Mouse (Mus musculus) liver, postnatal 0 days (tissue): Measurements from ENCODE around the gene Syt11. TPM values are rescaled to one million over a fixed set of nuclear protein-coding genes. Genes with fewer than 3 reads are reported as not detected.
A peak's percentile ranks its signal among the peaks of the same experiment; 100 is the strongest.
"Not testable (repeated sequence)": the region's sequence is repeated elsewhere in the genome, so short reads cannot be mapped to it uniquely, and the experiment has no call there.

Source experiments
- ATAC-seq: fragments of 200-750 bp; cut with Nextera tagmentation; 2 replicates; pipeline ENCODE4 v1.8.0; 2017; ENCODE audit warnings: mild to moderate bottlenecking, moderate library complexity
- DNase-seq: peaks from one replicate; pipeline ENCODE4 v3.0.0-alpha.2; 2016
- H3K27ac ChIP-seq: fragments of 300-500 bp; sonication (generic); 2 replicates; pipeline ENCODE4 v1.5.1; 2014; ENCODE audit warnings: antibody characterized with exemption, moderate library complexity, mild to moderate bottlenecking, low read depth
- H3K27me3 ChIP-seq: fragments of 300-500 bp; sonication (generic); 2 replicates; pipeline ENCODE4 v1.6.1; 2014; ENCODE audit warnings: low read length, control low read depth, mixed read lengths; ENCODE audit not compliant: insufficient read depth
- H3K36me3 ChIP-seq: fragments of 300-500 bp; sonication (generic); replicated peaks from 2 replicates; pipeline ENCODE4 v1.6.1; 2014; ENCODE audit warnings: mild to moderate bottlenecking, control low read depth, low read length, moderate library complexity, mixed read lengths; ENCODE audit not compliant: insufficient read depth
- H3K4me1 ChIP-seq: fragments of 300-500 bp; sonication (generic); 2 replicates; pipeline ENCODE4 v1.6.1; 2014; ENCODE audit warnings: antibody characterized with exemption, mild to moderate bottlenecking, control low read depth; ENCODE audit not compliant: insufficient read depth
- H3K4me2 ChIP-seq: fragments of 300-500 bp; sonication (generic); 2 replicates; pipeline ENCODE4 v1.6.1; 2014; ENCODE audit warnings: low read depth, mild to moderate bottlenecking, low read length, moderate library complexity, mixed read lengths
- H3K4me3 ChIP-seq: fragments of 300-500 bp; sonication (generic); 2 replicates; pipeline ENCODE4 v1.5.1; 2014; ENCODE audit warnings: low read depth, low read length
- H3K9ac ChIP-seq: fragments of 300-500 bp; sonication (generic); replicated peaks from 2 replicates; pipeline ENCODE4 v1.6.1; 2014; ENCODE audit warnings: mild to moderate bottlenecking, moderate library complexity
- H3K9me3 ChIP-seq: fragments of 300-500 bp; sonication (generic); 2 replicates; pipeline ENCODE4 v1.6.1; 2016; ENCODE audit warnings: mild to moderate bottlenecking, control low read depth, low read length, mixed read lengths
- CTCF ChIP-seq: sonication (generic); IDR thresholded peaks from 2 replicates; pipeline ENCODE4 v1.5.1; 2016; ENCODE audit warnings: antibody characterized with exemption, low read depth
- EP300 ChIP-seq: IDR thresholded peaks from 2 replicates; pipeline ENCODE4 v1.6.1; 2016; ENCODE audit warnings: antibody characterized with exemption, low read depth, mild to moderate bottlenecking
- WGBS: fragments of 180-500 bp; shearing (Covaris S2); extraction: QIAGEN DNeasy Blood & Tissue Kit; methylation state at CpG from one replicate; pipeline ENCODE4 v1.1.7; 2014; ENCODE audit not compliant: insufficient replicate concordance; 5-methylcytosine and 5-hydroxymethylcytosine counted together
- polyA plus RNA-seq: library from polyadenylated mRNA; unstranded; fragments of >200 nt; fragmentation: Nextera tagmentation; extraction: Ambion mirVana; gene quantifications from 2 replicates; pipeline ENCODE4 v1.2.1, GENCODE M21; 2015

Gene Syt11
- polyA plus RNA-seq, 1 experiment from 2014 or later, result 0.51 TPM

- peak within 1 kb of the TSS; percentile 87 for H3K27ac ChIP-seq
- H3K4me1 ChIP-seq, result peaks cover 26% of the 10 kb centered on the region
- DNase-seq, result peak; percentile 93
- H3K36me3 ChIP-seq, result peaks cover 36% of the 10 kb centered on the region
- H3K4me3 ChIP-seq, result peak within 1 kb of the TSS; percentile 94
- peak within 1 kb of the TSS; percentile 87 for H3K9ac ChIP-seq
- peak within 1 kb of the TSS; percentile 88 for H3K4me2 ChIP-seq
- no peaks in the 10 kb centered on the region for H3K27me3 ChIP-seq
- WGBS, result 1% methylated on average over 26 of the region's 27 CpGs
- H3K9me3 ChIP-seq, result no peaks in the 10 kb centered on the region
- peak; percentile 91 for ATAC-seq
- TF ChIP-seq CTCF, result no peak
- no peak; the same call in 1 of the 2 replicates for TF ChIP-seq EP300
Observed at GRCm38 (mm10) chr3:88716399-88717197, 58.4 kb downstream of the Syt11 start, which contains the start of gene Rit1. Gene Rit1, plus strand, starts transcription at chr3:88716838.

GRCm38 (mm10) chr3:88715716-88716115 lies 59.2 kb downstream of the Syt11 start:
- not testable (repeated sequence) for ATAC-seq, DNase-seq, H3K4me3 ChIP-seq, H3K9me3 ChIP-seq, H3K4me2 ChIP-seq, H3K27ac ChIP-seq, H3K27me3 ChIP-seq, H3K9ac ChIP-seq
- Histone ChIP-seq H3K4me1 (peaks cover 26% of the 10 kb centered on the region), H3K36me3 (peaks cover 40% of the 10 kb centered on the region)
- 86% methylated on average over 5 of the region's 5 CpGs for WGBS

GRCm38 (mm10) chr3:88714725-88715124 lies 60.2 kb downstream of the Syt11 start:
- DNase-seq (no peak), ATAC-seq (no peak)
- H3K36me3 ChIP-seq, result peaks cover 44% of the 10 kb centered on the region
- H3K27ac ChIP-seq, result no peak overlapping the region
- TF ChIP-seq EP300 (no peak), CTCF (no peak)
- no peak overlapping the region for H3K4me2 ChIP-seq
- 69% methylated on average over 2 of the region's 2 CpGs for WGBS
- H3K4me3 ChIP-seq, result no peak overlapping the region
- H3K27me3 ChIP-seq, result no peaks in the 10 kb centered on the region
- H3K4me1 ChIP-seq, result peaks cover 26% of the 10 kb centered on the region
- no peaks in the 10 kb centered on the region for H3K9me3 ChIP-seq
- H3K9ac ChIP-seq, result no peak overlapping the region

- DNase-seq (no peak), ATAC-seq (no peak)
- H3K36me3 ChIP-seq, result peaks cover 50% of the 10 kb centered on the region
- H3K4me1 ChIP-seq, result peaks cover 16% of the 10 kb centered on the region
- no peaks in the 10 kb centered on the region for H3K9me3 ChIP-seq
- no peak overlapping the region for H3K27ac ChIP-seq
- H3K27me3 ChIP-seq, result no peaks in the 10 kb centered on the region
- H3K4me3 ChIP-seq, result no peak overlapping the region
- no peak overlapping the region for H3K9ac ChIP-seq
- 84% methylated on average over 4 of the region's 4 CpGs for WGBS
- H3K4me2 ChIP-seq, result no peak overlapping the region
- no peak for TF ChIP-seq EP300
- TF ChIP-seq CTCF, result no peak
Observed at GRCm38 (mm10) chr3:88713709-88714108, 61.3 kb downstream of the Syt11 start.

- Histone ChIP-seq H3K9me3 (no peaks in the 10 kb centered on the region), H3K36me3 (peaks cover 86% of the 10 kb centered on the region), H3K4me3 (no peak overlapping the region), H3K27ac (no peak overlapping the region), H3K9ac (no peak overlapping the region), H3K4me1 (no peaks in the 10 kb centered on the region), H3K27me3 (no peaks in the 10 kb centered on the region), H3K4me2 (no peak overlapping the region)
- no peak for DNase-seq
- TF ChIP-seq EP300, result no peak
- no peak for TF ChIP-seq CTCF
- ATAC-seq, result no peak
- 81% methylated on average over 3 of the region's 3 CpGs for WGBS
Observed at GRCm38 (mm10) chr3:88701222-88701621, 73.7 kb downstream of the Syt11 start.

- H3K4me2 ChIP-seq, result no peak overlapping the region
- no peak for ATAC-seq
- 94% methylated on average over 3 of the region's 3 CpGs for WGBS
- H3K9ac ChIP-seq, result no peak overlapping the region
- H3K27me3 ChIP-seq, result no peaks in the 10 kb centered on the region
- H3K36me3 ChIP-seq, result peaks cover 90% of the 10 kb centered on the region
- no peak overlapping the region for H3K27ac ChIP-seq
- H3K9me3 ChIP-seq, result no peaks in the 10 kb centered on the region
- no peak overlapping the region for H3K4me3 ChIP-seq
- no peaks in the 10 kb centered on the region for H3K4me1 ChIP-seq
- DNase-seq, result no peak
- TF ChIP-seq CTCF (no peak), EP300 (no peak)
Observed at GRCm38 (mm10) chr3:88700247-88700646, 74.7 kb downstream of the Syt11 start.
